Mouse (Mus musculus): ENCODE results near the gene Kctd3. TPM values are rescaled to one million over a fixed set of nuclear protein-coding genes. Genes with fewer than 3 reads are reported as not detected.

Kctd3 gene
- polyA plus RNA-seq, 1 experiment from 2014 or later: 40.3 TPM

DNA sequence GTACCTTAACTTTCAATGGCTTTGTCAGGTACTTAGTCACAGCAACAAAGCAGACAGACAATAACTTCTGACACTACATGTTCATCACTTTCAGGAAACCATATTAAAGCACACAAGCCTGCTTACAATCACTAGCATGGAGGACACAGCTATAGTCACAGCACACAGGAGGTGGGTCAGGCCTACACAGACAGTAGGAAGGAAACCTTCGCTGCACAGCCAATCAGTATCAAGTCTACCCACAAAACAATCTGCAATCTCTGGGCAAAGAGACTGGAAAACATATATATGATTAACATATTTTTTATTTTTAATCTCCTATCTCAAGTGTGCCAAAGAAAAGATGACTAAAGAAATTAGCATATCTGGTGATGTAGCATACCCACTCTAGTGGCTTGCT lies 2.9 kb downstream of the Kctd3 start:
- no peak for ATAC-seq (ENCODE audit: low FRiP score)
- H3K4me2 ChIP-seq (replicated peaks): no peak overlapping the region
- no peak overlapping the region for H3K9ac ChIP-seq
- H3K27me3 ChIP-seq: no peaks in the 10 kb centered on the region
- 96% methylated on average over 1 of the region's 1 CpGs for WGBS
- peaks cover 3% of the 10 kb centered on the region; the same call in 1 of the 2 replicates for H3K36me3 ChIP-seq
- no peaks in the 10 kb centered on the region for H3K9me3 ChIP-seq (replicated peaks)
- H3K27ac ChIP-seq: no peak overlapping the region
- no peak overlapping the region for H3K4me3 ChIP-seq
- peaks cover 27% of the 10 kb centered on the region for H3K4me1 ChIP-seq

DNA sequence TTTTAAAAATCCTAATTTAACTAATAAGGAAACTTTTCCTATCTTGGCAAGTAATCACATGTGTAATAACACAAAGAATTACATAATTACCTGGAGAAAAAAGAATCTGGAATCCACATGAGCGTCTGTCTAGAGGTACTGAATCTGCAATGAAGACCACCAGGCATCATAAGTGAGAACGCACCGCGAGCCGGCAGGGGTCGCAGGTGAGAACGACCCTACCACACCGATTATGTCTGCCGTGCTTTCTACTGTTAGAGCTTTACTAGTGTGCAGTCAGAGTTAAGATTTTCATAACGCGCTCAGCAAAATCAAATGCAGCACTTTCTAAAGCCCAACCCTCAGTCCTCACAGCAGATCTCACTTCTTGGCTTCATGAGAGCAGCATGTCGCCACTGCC lies 5.8 kb downstream of the Kctd3 start:
- no peak overlapping the region for H3K27ac ChIP-seq
- H3K4me3 ChIP-seq: no peak overlapping the region
- H3K9ac ChIP-seq: no peak overlapping the region
- H3K4me2 ChIP-seq (replicated peaks): no peak overlapping the region
- H3K36me3 ChIP-seq: peaks cover 25% of the 10 kb centered on the region
- H3K9me3 ChIP-seq (replicated peaks): no peaks in the 10 kb centered on the region
- no peaks in the 10 kb centered on the region for H3K27me3 ChIP-seq
- 91% methylated on average over 12 of the region's 12 CpGs for WGBS
- no peak for ATAC-seq (ENCODE audit: low FRiP score)
- H3K4me1 ChIP-seq: peaks cover 23% of the 10 kb centered on the region

DNA sequence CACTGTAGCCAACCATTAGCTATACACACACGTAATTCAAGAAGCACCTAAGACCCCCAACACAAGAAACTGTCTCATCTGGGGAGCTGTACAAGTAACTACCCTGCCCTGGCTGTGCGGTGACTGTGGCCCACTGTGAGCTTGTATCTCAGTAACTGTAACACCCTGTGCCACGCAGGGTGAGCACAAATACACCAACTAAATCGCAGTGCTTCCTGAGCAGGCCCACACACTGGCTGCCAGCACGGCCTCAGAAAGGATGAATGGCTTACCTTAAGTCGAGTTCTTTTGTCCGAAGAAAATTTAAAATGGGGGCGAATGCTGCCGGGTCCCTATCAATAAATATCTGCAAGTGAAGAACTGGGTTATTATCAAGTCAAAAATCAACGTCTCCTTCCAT lies 7.7 kb downstream of the Kctd3 start:
- Histone ChIP-seq H3K4me3 (no peak overlapping the region), H3K27me3 (no peaks in the 10 kb centered on the region), H3K9ac (no peak overlapping the region), H3K9me3 (replicated peaks) (no peaks in the 10 kb centered on the region), H3K27ac (no peak overlapping the region), H3K4me1 (peaks cover 5% of the 10 kb centered on the region), H3K36me3 (peaks cover 42% of the 10 kb centered on the region), H3K4me2 (replicated peaks) (no peak overlapping the region)
- WGBS: 87% methylated on average over 10 of the region's 10 CpGs
- no peak for ATAC-seq (ENCODE audit: low FRiP score)

DNA sequence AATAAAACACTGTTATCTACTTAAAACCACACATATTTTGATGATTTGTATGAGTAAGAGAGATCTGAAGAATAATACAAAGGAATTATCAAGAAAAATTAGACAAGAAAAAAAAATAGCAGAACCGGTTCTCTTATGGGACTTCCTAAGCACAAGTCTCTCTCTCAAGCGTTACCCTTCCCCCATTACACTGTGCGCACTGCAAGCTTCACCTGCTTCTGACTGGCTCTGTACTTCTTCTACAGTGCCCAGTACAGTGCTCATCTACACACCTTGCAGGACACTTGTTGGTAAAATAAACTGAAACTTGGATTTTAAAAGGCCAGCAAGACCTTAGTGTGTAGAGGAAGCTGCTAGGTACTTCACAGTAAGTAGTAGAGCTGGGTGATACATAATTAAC lies 9.7 kb downstream of the Kctd3 start:
- H3K9ac ChIP-seq: no peak overlapping the region

DNA sequence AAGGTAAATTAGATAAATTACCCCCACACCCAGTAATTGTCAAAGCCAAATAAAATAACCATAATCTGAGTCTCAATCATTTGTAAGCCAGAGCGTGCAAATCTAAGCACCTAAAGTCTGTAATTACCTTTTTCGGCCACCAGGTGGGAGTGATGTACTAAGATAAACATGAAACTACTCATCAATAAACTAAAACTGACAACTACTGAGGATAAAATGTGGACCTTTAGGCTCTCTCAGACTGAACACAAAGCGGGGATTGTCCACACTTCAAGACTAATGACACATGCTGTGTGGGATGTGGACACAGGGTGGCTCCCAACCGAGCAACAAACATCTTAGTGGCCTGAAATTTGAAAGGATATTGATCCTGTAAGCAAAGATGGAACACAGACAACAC lies 14.4 kb downstream of the Kctd3 start:
- Histone ChIP-seq H3K4me3 (no peak overlapping the region), H3K27me3 (no peaks in the 10 kb centered on the region), H3K9me3 (replicated peaks) (no peaks in the 10 kb centered on the region), H3K4me2 (replicated peaks) (no peak overlapping the region), H3K27ac (no peak overlapping the region), H3K9ac (no peak overlapping the region), H3K4me1 (no peaks in the 10 kb centered on the region), H3K36me3 (peaks cover 64% of the 10 kb centered on the region)
- 30% methylated on average over 4 of the region's 4 CpGs for WGBS
- no peak for ATAC-seq (ENCODE audit: low FRiP score)

More for the DNA sequence above, 9.7 kb downstream of the Kctd3 start:
- no peaks in the 10 kb centered on the region for H3K4me1 ChIP-seq
- H3K27ac ChIP-seq: no peak overlapping the region
- no peaks in the 10 kb centered on the region for H3K27me3 ChIP-seq
- H3K36me3 ChIP-seq: peaks cover 52% of the 10 kb centered on the region
- no peaks in the 10 kb centered on the region for H3K9me3 ChIP-seq (replicated peaks)
- no peak for ATAC-seq (ENCODE audit: low FRiP score)
- H3K4me3 ChIP-seq: no peak overlapping the region
- no peak overlapping the region for H3K4me2 ChIP-seq (replicated peaks)
- WGBS: 97% methylated on average over 3 of the region's 3 CpGs

DNA sequence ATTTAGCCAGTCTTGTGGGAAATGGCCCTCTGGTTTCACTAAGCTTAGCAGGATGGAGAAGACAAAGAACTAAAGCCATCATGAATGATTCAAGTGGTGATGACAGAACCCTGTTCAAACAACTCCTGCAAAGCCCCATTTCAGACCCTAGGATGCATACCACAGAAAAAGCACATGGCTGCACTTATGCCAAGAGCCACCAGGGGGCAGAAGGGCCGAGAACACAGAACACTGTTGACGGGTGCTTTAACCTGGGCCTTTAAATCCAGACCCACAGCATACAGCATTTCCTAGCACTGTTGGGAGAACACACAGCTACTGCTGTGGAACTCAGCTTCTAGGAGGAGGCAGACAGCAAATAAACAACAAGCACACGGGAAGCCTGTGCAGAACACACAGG lies 27.6 kb downstream of the Kctd3 start:
- Histone ChIP-seq H3K4me3 (no peak overlapping the region), H3K27ac (no peak overlapping the region), H3K9me3 (replicated peaks) (no peaks in the 10 kb centered on the region), H3K4me1 (no peaks in the 10 kb centered on the region), H3K9ac (no peak overlapping the region), H3K36me3 (peaks cover 78% of the 10 kb centered on the region), H3K4me2 (replicated peaks) (no peak overlapping the region), H3K27me3 (no peaks in the 10 kb centered on the region)
- ATAC-seq (ENCODE audit: low FRiP score): no peak
- 39% methylated on average over 3 of the region's 3 CpGs for WGBS

DNA sequence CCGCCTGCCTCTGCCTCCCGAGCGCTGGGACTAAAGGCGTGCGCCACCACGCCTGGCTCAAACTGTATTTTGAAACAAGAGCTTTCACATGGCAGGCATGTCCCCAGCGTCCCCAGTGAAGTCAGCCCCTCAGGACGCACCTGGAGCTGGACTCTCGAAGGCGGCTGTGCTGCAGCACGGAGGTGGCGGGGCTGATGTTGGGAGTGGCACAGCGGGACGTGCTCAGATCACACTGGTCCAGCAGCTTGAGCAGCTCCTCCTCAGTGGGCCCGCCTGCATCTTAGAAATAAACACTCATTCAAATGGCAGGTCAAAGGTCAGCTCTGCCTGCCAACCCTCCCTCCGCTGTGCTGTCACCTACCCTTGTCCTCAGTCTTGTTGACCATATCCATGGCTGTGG lies 33.7 kb downstream of the Kctd3 start:
- no peaks in the 10 kb centered on the region for H3K4me1 ChIP-seq
- H3K36me3 ChIP-seq: peaks cover 80% of the 10 kb centered on the region
- no peak overlapping the region for H3K4me2 ChIP-seq (replicated peaks)
- no peak for ATAC-seq (ENCODE audit: low FRiP score)
- H3K9me3 ChIP-seq (replicated peaks): no peaks in the 10 kb centered on the region
- H3K4me3 ChIP-seq: no peak overlapping the region
- H3K27ac ChIP-seq: no peak overlapping the region
- 90% methylated on average over 16 of the region's 16 CpGs for WGBS
- H3K27me3 ChIP-seq: no peaks in the 10 kb centered on the region
- H3K9ac ChIP-seq: no peak overlapping the region

DNA sequence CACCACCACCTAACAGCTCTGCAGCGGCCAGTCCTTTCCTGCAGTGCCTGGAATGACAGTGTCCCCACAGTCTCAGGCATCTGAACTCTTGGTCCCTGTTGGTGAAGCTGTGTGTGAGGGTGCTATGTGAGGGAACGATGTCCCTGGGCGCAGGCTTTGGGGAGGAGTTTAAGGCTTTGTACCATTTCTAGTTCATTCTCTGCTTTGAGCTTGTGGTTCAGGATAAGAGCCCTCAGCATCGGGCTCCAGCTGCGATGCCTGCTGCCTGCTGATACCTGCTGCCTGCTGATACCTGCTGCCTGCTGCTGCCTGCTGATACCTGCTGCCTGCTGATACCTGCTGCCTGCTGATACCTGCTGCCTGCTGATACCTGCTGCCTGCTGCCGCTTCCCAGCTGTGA lies 34.6 kb downstream of the Kctd3 start:
- 93% methylated on average over 6 of the region's 6 CpGs for WGBS

DNA sequence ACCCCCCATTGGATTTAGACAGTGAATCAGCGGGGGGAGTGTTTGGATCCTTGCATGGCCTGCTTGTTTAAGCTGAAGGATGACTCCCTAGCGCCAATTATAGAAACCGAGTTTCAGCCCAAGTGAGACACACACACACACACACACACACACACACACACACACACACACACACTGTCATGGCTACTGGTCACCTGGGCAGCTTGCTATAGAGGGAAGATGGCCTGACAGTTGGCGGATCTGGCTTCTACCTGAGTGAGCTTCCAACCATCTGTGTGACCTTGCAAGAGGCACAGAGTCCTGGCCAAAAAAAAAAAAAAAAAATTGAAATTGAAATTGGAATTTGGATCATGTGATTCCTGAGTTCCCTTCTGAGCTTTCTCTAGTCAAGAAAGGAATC lies 55.1 kb downstream of the Kctd3 start:
- H3K4me1 ChIP-seq: no peaks in the 10 kb centered on the region
- no peaks in the 10 kb centered on the region for H3K9me3 ChIP-seq (replicated peaks)
- 90% methylated on average over 4 of the region's 4 CpGs for WGBS
- no peak overlapping the region for H3K27ac ChIP-seq
- H3K4me3 ChIP-seq: no peak overlapping the region
- H3K4me2 ChIP-seq (replicated peaks): no peak overlapping the region
- H3K9ac ChIP-seq: no peak overlapping the region
- H3K27me3 ChIP-seq: no peaks in the 10 kb centered on the region
- H3K36me3 ChIP-seq: no peaks in the 10 kb centered on the region
- no peak for ATAC-seq (ENCODE audit: low FRiP score)

More for the DNA sequence above, 34.6 kb downstream of the Kctd3 start:
- Histone ChIP-seq H3K36me3 (peaks cover 81% of the 10 kb centered on the region), H3K4me2 (replicated peaks) (no peak overlapping the region), H3K9me3 (replicated peaks) (no peaks in the 10 kb centered on the region), H3K27ac (no peak overlapping the region), H3K4me3 (no peak overlapping the region), H3K9ac (no peak overlapping the region), H3K27me3 (no peaks in the 10 kb centered on the region), H3K4me1 (no peaks in the 10 kb centered on the region)
- ATAC-seq (ENCODE audit: low FRiP score): no peak

DNA sequence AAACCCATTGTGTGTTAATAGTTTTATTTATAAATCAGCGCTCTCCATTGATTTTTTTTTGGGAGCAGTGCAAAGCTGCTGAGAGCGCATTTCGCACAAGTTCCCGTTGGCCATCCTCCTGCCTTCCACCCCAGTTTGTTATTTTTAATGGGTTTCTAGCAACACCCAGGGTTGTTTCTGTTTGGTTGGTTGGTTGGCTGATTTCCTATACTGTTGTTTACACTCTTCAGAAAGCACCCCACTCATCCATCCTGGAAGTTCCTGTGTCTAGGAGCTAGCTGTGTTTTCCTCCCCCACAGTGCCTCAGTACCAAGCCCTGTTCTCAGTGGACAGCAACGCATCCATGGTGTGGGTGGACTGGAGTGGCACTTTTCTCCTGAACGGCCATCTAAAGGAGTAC lies 56.5 kb downstream of the Kctd3 start:
- no peak overlapping the region for H3K4me3 ChIP-seq
- no peak for ATAC-seq (ENCODE audit: low FRiP score)
- no peak overlapping the region for H3K9ac ChIP-seq
- no peak overlapping the region for H3K4me2 ChIP-seq (replicated peaks)
- 90% methylated on average over 6 of the region's 6 CpGs for WGBS
- H3K27me3 ChIP-seq: no peaks in the 10 kb centered on the region
- no peaks in the 10 kb centered on the region for H3K4me1 ChIP-seq
- no peak overlapping the region for H3K27ac ChIP-seq
- no peaks in the 10 kb centered on the region for H3K36me3 ChIP-seq
- no peaks in the 10 kb centered on the region for H3K9me3 ChIP-seq (replicated peaks)

DNA sequence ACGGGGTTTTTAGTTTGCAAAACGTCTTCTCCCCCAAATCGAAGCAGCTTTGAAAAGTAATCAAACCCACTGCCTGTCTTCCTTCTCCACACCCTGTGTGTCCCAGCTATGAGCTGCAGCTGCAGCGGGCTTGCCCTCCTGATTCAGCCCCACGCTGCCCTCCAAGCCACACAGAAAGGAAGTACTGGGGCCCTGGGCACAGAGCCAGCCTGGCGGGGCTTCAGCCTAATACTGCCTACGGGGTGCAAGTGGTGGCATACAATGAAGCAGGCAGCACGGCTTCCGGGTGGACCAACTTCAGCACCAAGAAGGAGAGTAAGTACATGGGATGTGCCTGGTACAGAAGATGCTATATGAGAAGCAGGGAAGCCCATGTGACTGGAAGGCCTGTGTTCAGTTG lies 59.4 kb downstream of the Kctd3 start:
- Histone ChIP-seq H3K36me3 (no peaks in the 10 kb centered on the region), H3K4me1 (no peaks in the 10 kb centered on the region), H3K9me3 (replicated peaks) (no peaks in the 10 kb centered on the region), H3K4me3 (no peak overlapping the region), H3K9ac (no peak overlapping the region), H3K27me3 (no peaks in the 10 kb centered on the region), H3K27ac (no peak overlapping the region), H3K4me2 (replicated peaks) (no peak overlapping the region)
- ATAC-seq (ENCODE audit: low FRiP score): no peak
- WGBS: 74% methylated on average over 9 of the region's 9 CpGs

DNA sequence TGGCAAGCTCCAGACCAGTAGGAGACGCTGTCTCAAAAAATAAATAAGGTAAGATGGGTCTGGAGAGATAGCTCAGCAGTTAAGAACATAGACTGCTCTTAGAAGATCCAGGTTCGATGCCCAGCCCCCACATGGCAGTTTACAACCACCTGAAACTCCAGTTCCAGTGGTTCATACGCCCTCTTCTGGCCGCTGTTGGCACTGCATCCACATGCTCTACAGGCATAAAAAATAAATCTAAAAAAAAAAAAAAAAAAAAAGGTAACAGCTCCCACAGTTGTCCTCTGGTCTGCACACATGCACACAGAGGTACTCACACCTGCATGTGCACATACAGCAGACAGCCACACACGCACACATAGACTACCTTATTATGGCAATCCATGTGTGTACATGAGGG lies 59.8 kb downstream of the Kctd3 start:
- no peaks in the 10 kb centered on the region for H3K9me3 ChIP-seq (replicated peaks)
- WGBS: 71% methylated on average over 5 of the region's 5 CpGs
- no peaks in the 10 kb centered on the region for H3K27me3 ChIP-seq
- H3K4me2 ChIP-seq (replicated peaks): no peak overlapping the region
- ATAC-seq (ENCODE audit: low FRiP score): no peak
- no peak overlapping the region for H3K9ac ChIP-seq
- H3K4me3 ChIP-seq: no peak overlapping the region
- H3K4me1 ChIP-seq: no peaks in the 10 kb centered on the region
- no peak overlapping the region for H3K27ac ChIP-seq
- H3K36me3 ChIP-seq: no peaks in the 10 kb centered on the region

DNA sequence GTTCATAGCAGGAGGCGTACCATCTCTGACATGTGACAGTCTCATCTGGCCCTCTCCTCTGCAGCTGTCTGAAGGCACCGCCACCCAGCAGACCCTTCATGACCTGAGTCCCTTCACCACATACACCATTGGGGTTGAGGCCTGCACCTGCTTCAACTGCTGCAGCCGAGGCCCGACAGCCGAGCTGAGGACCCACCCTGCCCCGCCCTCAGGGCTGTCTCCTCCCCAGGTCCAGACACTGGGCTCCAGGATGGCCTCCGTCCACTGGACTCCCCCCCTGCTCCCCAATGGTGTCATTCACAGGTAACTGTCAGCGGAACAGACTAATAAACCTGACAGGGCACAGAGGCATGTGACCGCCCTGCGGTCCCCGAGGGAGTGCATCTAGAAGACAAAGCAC lies 60.8 kb downstream of the Kctd3 start:
- Histone ChIP-seq H3K27me3 (no peaks in the 10 kb centered on the region), H3K27ac (no peak overlapping the region), H3K4me2 (replicated peaks) (no peak overlapping the region), H3K36me3 (no peaks in the 10 kb centered on the region), H3K9me3 (replicated peaks) (no peaks in the 10 kb centered on the region), H3K9ac (no peak overlapping the region), H3K4me3 (no peak overlapping the region), H3K4me1 (no peaks in the 10 kb centered on the region)
- no peak for ATAC-seq (ENCODE audit: low FRiP score)
- whole genome bisulfite sequencing: 88% methylated on average over 11 of the region's 11 CpGs

DNA sequence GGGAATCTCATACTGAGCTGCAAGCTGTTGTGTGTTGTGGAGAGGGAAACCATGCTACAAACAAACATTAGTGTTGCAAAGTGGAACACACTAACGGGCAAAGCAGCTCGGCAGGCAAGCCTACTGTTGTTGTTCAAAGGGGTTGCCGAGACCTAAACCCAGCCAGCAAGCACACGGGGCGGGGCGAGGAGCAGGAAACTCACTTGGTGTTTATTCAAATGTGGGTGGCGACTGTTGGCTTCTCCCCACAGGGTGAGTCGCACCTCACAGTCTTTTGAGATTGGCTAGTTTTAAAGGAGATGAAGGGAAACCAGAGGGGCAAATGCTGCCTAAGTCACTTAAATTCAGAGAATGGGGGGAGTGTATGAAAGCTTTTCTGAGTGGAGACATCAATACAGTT lies 62.3 kb downstream of the Kctd3 start:
- Histone ChIP-seq H3K9me3 (replicated peaks) (no peaks in the 10 kb centered on the region), H3K4me2 (replicated peaks) (no peak overlapping the region), H3K4me3 (no peak overlapping the region), H3K27me3 (no peaks in the 10 kb centered on the region), H3K36me3 (no peaks in the 10 kb centered on the region), H3K4me1 (no peaks in the 10 kb centered on the region), H3K9ac (no peak overlapping the region), H3K27ac (no peak overlapping the region)
- no peak for ATAC-seq (ENCODE audit: low FRiP score)
- 43% methylated on average over 8 of the region's 8 CpGs for WGBS

All from hindbrain, embryonic 12.5 days (tissue).